Mouse (Mus musculus): ENCODE results near the gene Txndc15.
A peak's percentile ranks its signal among the peaks of the same experiment; 100 is the strongest.
"Not testable (repeated sequence)": the region's sequence is repeated elsewhere in the genome, so short reads cannot be mapped to it uniquely, and the experiment has no call there.

The Txndc15 gene

DNA sequence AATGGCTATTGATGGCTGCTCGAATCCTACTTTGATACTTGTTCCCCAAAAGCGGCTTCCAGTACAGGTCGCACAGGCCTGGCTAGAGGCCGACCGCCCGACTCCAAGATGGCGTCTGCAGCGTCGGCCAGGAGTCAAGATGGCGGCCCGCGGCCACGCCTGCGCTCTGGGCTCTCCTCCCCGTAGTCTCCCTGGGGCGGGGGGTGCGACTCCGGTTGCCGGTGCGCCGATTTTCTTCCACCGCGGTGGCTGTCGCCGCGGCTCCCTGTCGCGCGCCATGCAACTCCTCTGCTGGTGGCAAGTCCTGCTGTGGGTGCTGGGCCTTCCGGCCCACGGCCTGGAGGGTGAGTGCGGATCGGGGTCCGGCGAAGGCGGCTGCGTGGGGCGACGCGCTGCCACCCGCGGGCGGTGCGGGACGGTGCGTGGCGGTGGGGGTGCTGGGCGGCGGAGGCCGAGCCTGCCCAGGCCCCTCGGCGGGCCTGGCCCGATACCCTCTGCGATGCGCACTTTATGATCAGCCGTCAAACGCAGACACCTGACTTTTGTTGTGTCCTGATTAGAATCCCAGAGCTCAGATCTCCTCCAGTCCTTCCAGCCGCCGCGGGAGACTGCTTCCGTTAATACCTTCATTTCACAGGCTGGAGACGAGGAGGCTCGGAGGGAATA lies at the start of gene Txndc15:
Txndc15 (plus strand) TSS at position 150 of the 666 bp plus-strand sequence.
- DNase-seq (ENCODE audit: low read depth) = peak; percentile 90

DNA sequence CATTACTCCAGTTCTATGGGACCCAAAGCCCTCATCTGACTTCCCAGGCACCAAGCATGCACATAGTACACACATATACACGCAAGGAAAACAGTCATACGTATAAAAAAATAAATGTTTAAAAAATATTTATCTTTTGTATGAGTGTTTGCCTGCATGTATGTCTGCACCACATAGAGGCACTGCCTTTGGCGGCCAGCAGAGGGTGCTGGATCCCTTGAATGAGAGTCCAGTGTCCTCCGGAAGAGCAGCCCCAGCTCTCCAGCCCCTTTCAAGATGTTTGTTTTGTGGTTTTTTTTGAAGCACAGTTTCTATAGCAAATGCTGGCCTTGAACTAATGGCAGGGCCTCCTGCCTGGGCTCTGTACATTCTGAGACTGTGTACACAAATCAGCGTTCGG lies 45.9 kb upstream of the Txndc15 start:
- peak; percentile 58 for DNase-seq (ENCODE audit: low read depth)

DNA sequence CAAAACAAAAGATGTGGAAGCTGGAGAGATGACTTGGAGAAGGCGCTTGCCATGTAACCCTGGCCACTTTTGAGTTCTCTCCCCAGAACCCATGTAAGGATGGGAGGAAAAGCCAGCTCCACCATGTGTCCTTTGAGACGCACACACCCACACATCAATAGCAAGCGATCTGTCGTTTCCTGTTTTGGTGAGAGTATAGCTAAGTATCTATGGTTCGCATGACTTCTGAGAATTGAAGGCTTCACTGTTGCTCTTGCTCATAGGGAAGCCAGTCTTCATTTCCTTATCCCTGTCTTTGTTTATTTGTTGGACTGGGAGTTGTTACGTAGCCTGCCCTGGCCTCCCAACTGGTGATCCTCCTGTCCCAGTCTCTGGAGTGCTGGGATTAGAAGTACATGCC lies 41.7 kb upstream of the Txndc15 start:
- DNase-seq (ENCODE audit: low read depth) = no peak

DNA sequence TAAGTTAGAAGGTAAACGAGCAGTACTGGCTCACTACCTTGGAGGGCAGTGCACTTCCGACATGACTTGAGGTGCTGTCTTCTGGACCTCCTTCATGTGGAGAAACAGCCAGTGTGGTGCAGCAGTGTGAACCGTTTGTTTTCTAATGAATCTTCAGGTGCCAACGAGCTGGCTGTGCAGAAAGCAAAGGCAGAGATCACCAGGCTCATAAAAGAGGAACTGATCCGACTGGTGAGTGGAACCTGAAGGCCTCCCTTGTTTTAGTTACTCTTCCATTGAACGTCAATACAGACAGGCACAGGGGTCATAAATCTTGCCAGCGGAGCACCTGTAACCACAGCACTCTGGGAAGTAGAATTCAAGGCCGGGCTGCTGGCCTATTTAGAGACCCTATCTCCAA lies 37.1 kb upstream of the Txndc15 start:
- no peak for DNase-seq (ENCODE audit: low read depth)

GRCm38 (mm10) chr13:55682201-55682600 lies 32.2 kb upstream of the Txndc15 start:
- DNase-seq (ENCODE audit: low read depth) = no peak

- DNase-seq (ENCODE audit: low read depth) = no peak
Observed at GRCm38 (mm10) chr13:55683581-55683980, 30.9 kb upstream of the Txndc15 start.

GRCm38 (mm10) chr13:55686107-55686633 lies 28.3 kb upstream of the Txndc15 start:
- no peak for DNase-seq (ENCODE audit: low read depth)

GRCm38 (mm10) chr13:55687927-55688602 lies 26.4 kb upstream of the Txndc15 start:
- DNase-seq (ENCODE audit: low read depth) = no peak

GRCm38 (mm10) chr13:55692535-55693242 lies 21.8 kb upstream of the Txndc15 start, which contains the start of gene B230219D22Rik:
Gene B230219D22Rik (plus strand): TSS chr13:55693124.
- DNase-seq (ENCODE audit: low read depth) = peak; percentile 96

- DNase-seq (ENCODE audit: low read depth) = peak; percentile 53
Observed at GRCm38 (mm10) chr13:55693243-55693721, 21.2 kb upstream of the Txndc15 start.

- DNase-seq (ENCODE audit: low read depth) = peak; percentile 59
Observed at GRCm38 (mm10) chr13:55694110-55694509, 20.3 kb upstream of the Txndc15 start.

GRCm38 (mm10) chr13:55695989-55696388 lies 18.5 kb upstream of the Txndc15 start:
- DNase-seq (ENCODE audit: low read depth) = not testable (repeated sequence)

- peak; percentile 20 for DNase-seq (ENCODE audit: low read depth)
Observed at GRCm38 (mm10) chr13:55704301-55704700, 10.1 kb upstream of the Txndc15 start.

GRCm38 (mm10) chr13:55712846-55713245 lies 1.6 kb upstream of the Txndc15 start:
- DNase-seq (ENCODE audit: low read depth) = peak; percentile 2

DNA sequence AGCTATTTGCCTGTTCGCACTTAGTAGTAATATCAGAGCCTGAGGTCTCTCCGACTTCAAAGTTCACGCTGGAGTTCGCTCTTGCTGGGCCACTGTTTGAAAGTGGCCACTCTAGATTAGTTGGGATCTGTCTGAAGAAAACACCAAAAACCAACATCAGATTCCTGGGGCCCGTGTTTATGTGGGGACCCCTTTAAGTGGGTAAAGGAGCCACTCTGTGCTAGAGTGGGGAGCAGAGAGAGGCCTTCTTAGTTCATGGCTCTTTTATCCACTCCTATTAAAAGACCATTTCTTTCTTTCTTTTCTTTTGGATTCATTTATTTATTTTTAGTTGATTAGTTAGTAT lies 690 bp downstream of the Txndc15 start:
- no peak for DNase-seq (ENCODE audit: low read depth)

DNA sequence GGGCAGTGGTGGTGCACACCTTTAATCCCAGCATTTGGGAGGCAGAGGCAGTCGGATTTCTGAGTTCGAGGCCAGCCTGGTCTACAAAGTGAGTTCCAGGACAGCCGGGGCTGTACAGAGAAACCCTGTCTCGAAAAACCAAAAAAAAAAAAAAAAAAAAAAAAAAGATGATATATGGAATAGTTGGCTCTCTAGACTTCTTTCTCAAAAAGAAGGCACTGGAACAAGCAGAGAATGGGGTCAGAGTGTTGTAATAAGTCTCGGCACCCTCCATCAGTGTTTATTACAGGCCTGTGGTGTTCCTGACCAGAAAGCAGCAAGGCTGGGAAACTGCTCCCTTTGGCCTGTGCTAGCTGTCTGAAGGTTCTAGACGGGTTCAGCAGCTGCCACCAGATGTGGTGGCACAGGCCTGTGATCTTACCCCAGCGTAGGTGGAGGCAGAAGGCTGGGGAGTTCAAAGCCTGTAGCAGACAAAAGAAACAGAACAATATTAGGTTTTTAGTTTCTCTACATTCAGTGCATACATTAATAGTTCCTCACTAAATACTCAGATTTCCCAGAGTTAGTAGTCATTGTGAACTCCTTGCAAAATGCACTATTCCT lies 1.6 kb downstream of the Txndc15 start:
- DNase-seq (ENCODE audit: low read depth) = no peak

GRCm38 (mm10) chr13:55721516-55721915 lies 7.1 kb downstream of the Txndc15 start:
- no peak for DNase-seq (ENCODE audit: low read depth)

- DNase-seq (ENCODE audit: low read depth) = no peak
Observed at GRCm38 (mm10) chr13:55721995-55722394, 7.5 kb downstream of the Txndc15 start.

DNA sequence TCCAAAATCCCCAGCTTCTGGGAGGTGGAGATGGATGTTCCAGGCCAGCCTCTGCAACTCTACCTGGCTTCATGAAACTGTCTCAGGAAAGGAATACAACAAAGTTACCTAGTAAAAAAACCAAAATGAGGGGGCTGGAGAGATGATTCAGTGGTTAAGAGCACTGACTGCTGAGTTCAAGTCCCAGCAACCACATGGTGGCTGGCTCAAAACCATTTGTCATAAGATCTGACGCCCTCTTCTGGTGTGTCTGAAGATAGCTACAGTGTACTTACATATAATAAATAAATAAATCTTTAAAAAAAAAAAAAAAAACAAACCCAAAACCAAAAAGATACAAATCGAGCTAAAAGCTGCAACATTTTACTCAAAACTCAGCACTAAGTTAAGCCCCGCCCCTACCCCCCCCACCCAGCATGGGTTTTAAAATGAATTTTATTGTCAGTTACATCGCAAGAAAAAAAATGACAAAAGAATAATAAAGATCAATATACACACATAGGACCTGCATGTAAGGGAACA lies 12.2 kb downstream of the Txndc15 start:
- no peak for DNase-seq (ENCODE audit: low read depth)

DNA sequence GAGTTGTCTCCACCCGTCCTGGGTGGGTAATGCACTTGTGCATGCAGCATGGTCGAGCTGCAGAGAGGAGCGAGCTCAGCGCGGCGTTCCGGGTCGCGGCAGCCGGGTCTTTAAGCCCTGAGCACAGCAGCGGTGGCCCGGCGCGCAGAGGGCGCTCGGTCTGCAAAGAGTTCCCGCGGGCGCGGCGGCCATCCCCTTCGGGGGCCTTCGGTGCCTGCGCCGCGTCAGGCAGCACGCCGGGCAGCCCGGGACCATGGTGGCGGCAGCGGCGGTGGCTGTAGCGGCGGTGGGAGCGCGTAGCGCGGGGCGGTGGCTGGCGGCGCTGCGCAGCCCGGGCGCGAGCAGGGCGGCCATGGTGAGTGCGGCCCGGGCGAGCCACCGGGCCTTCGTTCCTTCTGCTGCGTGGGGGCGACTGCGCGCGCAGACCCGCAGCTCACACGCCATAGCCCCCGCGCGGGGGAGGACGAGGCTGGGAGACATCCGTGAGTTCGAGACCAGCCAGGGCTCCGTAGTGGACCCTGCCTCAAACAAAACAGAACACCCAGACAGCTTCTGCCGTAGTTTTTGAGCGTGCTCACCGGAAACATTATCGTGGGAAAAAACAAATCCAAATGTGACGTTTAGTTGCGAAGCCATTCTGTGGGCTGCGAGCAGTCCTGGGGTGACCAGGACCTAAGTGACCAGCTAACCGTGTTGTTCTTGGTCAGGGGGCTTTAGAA lies 12.8 kb downstream of the Txndc15 start, which contains the start of gene Pcbd2:
Pcbd2 (plus strand) TSS at position 249 of the 719 bp plus-strand sequence.
- DNase-seq (ENCODE audit: low read depth) = peak; percentile 88

DNA sequence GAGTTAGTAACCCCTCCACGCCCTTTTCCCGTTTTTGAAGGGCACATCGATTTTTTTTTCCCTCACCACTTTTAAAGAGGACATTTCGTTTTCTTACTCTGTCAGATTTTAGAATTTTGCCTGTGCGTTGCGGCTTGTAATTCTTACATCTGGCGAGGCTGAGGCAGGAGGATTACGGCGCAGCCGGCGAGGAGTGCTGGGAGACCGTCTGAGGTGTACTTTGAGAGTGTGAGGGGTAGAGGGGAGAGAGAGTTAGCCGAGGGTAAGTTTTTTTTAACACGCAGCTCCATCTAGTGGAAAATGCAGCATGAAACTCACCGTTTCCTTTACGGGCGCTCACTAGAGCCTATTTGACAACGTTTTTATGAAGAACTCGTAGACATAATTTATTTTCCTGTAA lies 13.4 kb downstream of the Txndc15 start:
- DNase-seq (ENCODE audit: low read depth) = peak; percentile 83

Measured in NIH3T3 (cell line).